Mouse (Mus musculus): Measurements from ENCODE around the gene Pepd. TPM values are rescaled to one million over a fixed set of nuclear protein-coding genes. Genes with fewer than 3 reads are reported as not detected.

The Pepd gene
- polyA plus RNA-seq, 1 experiment from 2014 or later = 57.8 TPM

GRCm38 (mm10) chr7:35076645-35077044, 164.5 kb downstream of the Pepd start:
- no peaks in the 10 kb centered on the region for H3K4me1 ChIP-seq (replicated peaks; ENCODE audit: control insufficient read depth, insufficient read depth, low read length)

GRCm38 (mm10) chr7:35080843-35081338, 168.7 kb downstream of the Pepd start:
- DNase-seq (ENCODE audit: low spot score) = peak; percentile 11
- WGBS = 52% methylated on average over 10 of the region's 10 CpGs

More at GRCm38 (mm10) chr7:35076645-35077044, 164.5 kb downstream of the Pepd start:
- H3K4me3 ChIP-seq (ENCODE audit: low read depth, low read length) = no peak overlapping the region
- H3K27ac ChIP-seq (ENCODE audit: low read depth, low read length) = no peak overlapping the region
- H3K27me3 ChIP-seq (ENCODE audit: control insufficient read depth, insufficient read depth, low read length) = no peaks in the 10 kb centered on the region
- no peak for DNase-seq (ENCODE audit: low spot score)
- H3K4me2 ChIP-seq (replicated peaks; ENCODE audit: low read depth, low read length) = no peak overlapping the region
- no peaks in the 10 kb centered on the region for H3K36me3 ChIP-seq (ENCODE audit: control insufficient read depth, insufficient read depth, low read length)
- no peak for ATAC-seq (ENCODE audit: low FRiP score)
- H3K9ac ChIP-seq (ENCODE audit: low read depth, low read length) = no peak overlapping the region
- 55% methylated on average over 5 of the region's 5 CpGs for WGBS
- H3K9me3 ChIP-seq (ENCODE audit: control insufficient read depth, low read length) = no peaks in the 10 kb centered on the region

GRCm38 (mm10) chr7:35081406-35082104, 169.4 kb downstream of the Pepd start:
- H3K4me1 ChIP-seq (replicated peaks; ENCODE audit: control insufficient read depth, insufficient read depth, low read length) = peaks cover 4% of the 10 kb centered on the region
- H3K27ac ChIP-seq (ENCODE audit: low read depth, low read length) = no peak overlapping the region
- H3K4me2 ChIP-seq (replicated peaks; ENCODE audit: low read depth, low read length) = no peak overlapping the region
- no peak overlapping the region for H3K4me3 ChIP-seq (ENCODE audit: low read depth, low read length)
- DNase-seq (ENCODE audit: low spot score) = no peak
- WGBS = 88% methylated on average over 9 of the region's 9 CpGs
- no peaks in the 10 kb centered on the region for H3K36me3 ChIP-seq (ENCODE audit: control insufficient read depth, insufficient read depth, low read length)
- ATAC-seq (ENCODE audit: low FRiP score) = no peak
- H3K27me3 ChIP-seq (ENCODE audit: control insufficient read depth, insufficient read depth, low read length) = 0 out of 2 replicates have a peak, but pooled peaks cover 3% of the 10 kb centered on the region
- H3K9me3 ChIP-seq (ENCODE audit: control insufficient read depth, low read length) = no peaks in the 10 kb centered on the region
- H3K9ac ChIP-seq (ENCODE audit: low read depth, low read length) = no peak overlapping the region

More at GRCm38 (mm10) chr7:35080843-35081338, 168.7 kb downstream of the Pepd start:
- H3K9ac ChIP-seq (ENCODE audit: low read depth, low read length) = no peak overlapping the region
- H3K4me3 ChIP-seq (ENCODE audit: low read depth, low read length) = no peak overlapping the region
- H3K36me3 ChIP-seq (ENCODE audit: control insufficient read depth, insufficient read depth, low read length) = no peaks in the 10 kb centered on the region
- no peak overlapping the region for H3K27ac ChIP-seq (ENCODE audit: low read depth, low read length)
- H3K9me3 ChIP-seq (ENCODE audit: control insufficient read depth, low read length) = no peaks in the 10 kb centered on the region
- no peak overlapping the region for H3K4me2 ChIP-seq (replicated peaks; ENCODE audit: low read depth, low read length)
- no peak for ATAC-seq (ENCODE audit: low FRiP score)
- no peaks in the 10 kb centered on the region for H3K4me1 ChIP-seq (replicated peaks; ENCODE audit: control insufficient read depth, insufficient read depth, low read length)
- H3K27me3 ChIP-seq (ENCODE audit: control insufficient read depth, insufficient read depth, low read length) = 0 out of 2 replicates have a peak, but pooled peaks cover 3% of the 10 kb centered on the region

GRCm38 (mm10) chr7:35084565-35085360, 172.6 kb downstream of the Pepd start:
- Histone ChIP-seq H3K27ac (ENCODE audit: low read depth, low read length) (no peak overlapping the region), H3K4me2 (replicated peaks; ENCODE audit: low read depth, low read length) (no peak overlapping the region)
- 83% methylated on average over 12 of the region's 12 CpGs for WGBS

GRCm38 (mm10) chr7:35086271-35086861, 174.2 kb downstream of the Pepd start:
- peak overlapping the region; percentile 40 for H3K4me2 ChIP-seq (replicated peaks; ENCODE audit: low read depth, low read length)
- H3K36me3 ChIP-seq (ENCODE audit: control insufficient read depth, insufficient read depth, low read length) = no peaks in the 10 kb centered on the region
- ATAC-seq (ENCODE audit: low FRiP score) = peak; percentile 38; the same call in 1 of the 2 replicates
- H3K27me3 ChIP-seq (ENCODE audit: control insufficient read depth, insufficient read depth, low read length) = 0 out of 2 replicates have a peak, but pooled peaks cover 3% of the 10 kb centered on the region
- DNase-seq (ENCODE audit: low spot score) = peak; percentile 52
- H3K4me3 ChIP-seq (ENCODE audit: low read depth, low read length) = 0 out of 2 replicates have a peak overlapping the region, but pooled peaks have one; percentile 6
- H3K9me3 ChIP-seq (ENCODE audit: control insufficient read depth, low read length) = no peaks in the 10 kb centered on the region
- peaks cover 5% of the 10 kb centered on the region for H3K4me1 ChIP-seq (replicated peaks; ENCODE audit: control insufficient read depth, insufficient read depth, low read length)
- WGBS = 2% methylated on average over 21 of the region's 21 CpGs
- no peak overlapping the region for H3K27ac ChIP-seq (ENCODE audit: low read depth, low read length)
- no peak overlapping the region for H3K9ac ChIP-seq (ENCODE audit: low read depth, low read length)

More at GRCm38 (mm10) chr7:35084565-35085360, 172.6 kb downstream of the Pepd start:
- Histone ChIP-seq H3K9me3 (ENCODE audit: control insufficient read depth, low read length) (no peaks in the 10 kb centered on the region), H3K27me3 (ENCODE audit: control insufficient read depth, insufficient read depth, low read length) (0 out of 2 replicates have a peak, but pooled peaks cover 3% of the 10 kb centered on the region), H3K9ac (ENCODE audit: low read depth, low read length) (no peak overlapping the region), H3K36me3 (ENCODE audit: control insufficient read depth, insufficient read depth, low read length) (no peaks in the 10 kb centered on the region), H3K4me3 (ENCODE audit: low read depth, low read length) (no peak overlapping the region), H3K4me1 (replicated peaks; ENCODE audit: control insufficient read depth, insufficient read depth, low read length) (peaks cover 5% of the 10 kb centered on the region)
- no peak for ATAC-seq (ENCODE audit: low FRiP score)
- no peak for DNase-seq (ENCODE audit: low spot score)

- Histone ChIP-seq H3K4me2 (replicated peaks; ENCODE audit: low read depth, low read length) (no peak overlapping the region), H3K27me3 (ENCODE audit: control insufficient read depth, insufficient read depth, low read length) (0 out of 2 replicates have a peak, but pooled peaks cover 3% of the 10 kb centered on the region), H3K9me3 (ENCODE audit: control insufficient read depth, low read length) (no peaks in the 10 kb centered on the region), H3K4me1 (replicated peaks; ENCODE audit: control insufficient read depth, insufficient read depth, low read length) (peaks cover 5% of the 10 kb centered on the region), H3K9ac (ENCODE audit: low read depth, low read length) (no peak overlapping the region), H3K27ac (ENCODE audit: low read depth, low read length) (no peak overlapping the region), H3K4me3 (ENCODE audit: low read depth, low read length) (no peak overlapping the region), H3K36me3 (ENCODE audit: control insufficient read depth, insufficient read depth, low read length) (no peaks in the 10 kb centered on the region)
- 79% methylated on average over 5 of the region's 5 CpGs for WGBS
- ATAC-seq (ENCODE audit: low FRiP score) = no peak
- DNase-seq (ENCODE audit: low spot score) = no peak
Observed at GRCm38 (mm10) chr7:35090550-35090949, 178.4 kb downstream of the Pepd start.

Other genes with a start within 250 kb of the Pepd start
- 13.5 and 16.8 TPM in 2 replicates for gene Chst8, start 99.7 kb upstream of the Pepd start, polyA plus RNA-seq (2014; fragmentation: Nextera tagmentation; extraction: Ambion mirVana)
- gene Cebpg, start 144.2 kb downstream of the Pepd start, polyA plus RNA-seq (2014; fragmentation: Nextera tagmentation; extraction: Ambion mirVana) = 37.8 and 39.3 TPM in 2 replicates
- 0.43 and 0.54 TPM in 2 replicates for gene Cebpa, start 206.9 kb downstream of the Pepd start, polyA plus RNA-seq (2014; fragmentation: Nextera tagmentation; extraction: Ambion mirVana)